Mouse (Mus musculus) induced T-regulatory cell, adult 2 months (primary cell): Measurements from ENCODE around the gene Stk4.

Source experiments
- DNase-seq: peaks from one replicate; pipeline ENCODE4 v3.0.0-alpha.2; 2012; ENCODE audit warnings: low read depth

Gene Stk4

DNA sequence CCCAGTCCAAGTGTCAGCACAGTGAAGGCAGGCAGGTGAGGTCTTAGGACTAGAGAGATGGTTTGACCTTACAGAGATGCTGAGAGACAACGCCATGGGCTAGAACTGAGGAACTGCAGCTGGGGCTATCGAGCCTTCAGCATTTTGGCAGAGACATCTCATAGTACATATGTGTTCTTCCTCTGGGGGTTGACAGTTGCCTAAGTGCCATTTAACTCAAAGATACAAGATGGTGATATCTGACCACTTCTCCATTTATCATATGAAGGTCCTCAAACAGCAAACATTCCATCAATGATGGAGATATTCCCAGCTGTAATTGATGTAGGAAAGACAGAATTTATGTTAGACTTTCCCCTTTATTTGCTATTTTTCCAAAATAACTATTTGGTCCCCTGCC, 57.2 kb downstream of the Stk4 start:
- no peak for DNase-seq

GRCm38 (mm10) chr2:164128576-164129411, 58.7 kb downstream of the Stk4 start:
- no peak for DNase-seq

DNA sequence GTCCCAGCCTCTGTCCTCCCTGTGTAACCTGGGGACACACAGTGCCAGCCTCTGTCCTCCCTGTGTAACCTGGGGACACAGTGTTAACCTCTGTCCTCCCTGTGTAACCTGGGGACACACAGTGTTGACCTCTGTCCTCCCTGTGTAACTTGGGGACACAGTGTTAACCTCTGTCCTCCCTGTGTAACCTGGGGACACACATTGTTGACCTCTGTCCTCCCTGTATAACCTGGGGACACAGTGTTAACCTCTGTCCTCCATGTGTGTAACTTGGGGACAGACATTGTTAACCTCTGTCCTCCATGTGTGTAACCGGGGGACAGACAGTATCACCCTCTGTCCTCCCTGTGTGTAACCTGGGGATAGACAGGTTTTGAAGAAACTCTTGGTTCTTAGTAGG, 61.5 kb downstream of the Stk4 start:
- DNase-seq = no peak

- no peak for DNase-seq
Measured at GRCm38 (mm10) chr2:164134563-164134962, 64.4 kb downstream of the Stk4 start.

GRCm38 (mm10) chr2:164135367-164135766, 65.2 kb downstream of the Stk4 start:
- DNase-seq = no peak

DNA sequence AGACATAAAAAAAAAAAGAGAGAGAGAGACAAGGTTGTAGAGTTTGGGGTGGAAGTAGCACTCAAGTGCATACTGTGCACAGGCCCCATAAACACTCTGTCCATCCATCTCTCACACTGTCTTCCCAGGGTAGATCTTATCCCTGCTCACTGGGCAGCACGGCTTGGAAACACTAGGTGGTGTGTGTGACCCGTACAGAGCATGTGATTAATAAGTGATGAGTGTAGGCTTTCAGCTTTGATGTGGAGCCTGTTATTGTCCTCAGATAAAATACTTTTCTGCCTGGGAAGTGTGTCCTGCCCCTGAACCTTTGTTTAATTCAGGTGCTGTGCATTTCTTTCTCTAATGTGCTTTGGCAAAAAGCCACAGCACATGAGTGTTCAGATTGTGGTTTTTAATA, 66.3 kb downstream of the Stk4 start:
- DNase-seq = no peak

DNA sequence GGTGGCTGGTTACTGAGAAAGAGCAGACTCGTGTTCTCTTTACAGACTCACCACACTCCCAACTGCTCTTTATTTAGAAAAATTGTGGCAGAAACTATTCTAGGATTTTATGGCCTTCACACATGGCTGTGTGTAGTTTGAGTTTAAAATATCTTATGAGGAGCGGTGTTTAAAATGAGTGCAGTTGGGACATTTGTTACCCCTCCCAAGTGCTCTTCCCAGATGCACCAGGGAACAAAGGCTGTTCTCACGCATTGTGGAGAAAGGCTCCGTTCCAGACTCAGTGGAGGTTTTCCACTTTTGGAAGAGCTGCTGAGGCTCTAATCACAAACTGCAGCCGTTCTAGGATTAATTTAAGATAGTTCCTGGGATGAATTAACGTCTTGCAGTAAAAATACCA, 67.6 kb downstream of the Stk4 start:
- no peak for DNase-seq

DNA sequence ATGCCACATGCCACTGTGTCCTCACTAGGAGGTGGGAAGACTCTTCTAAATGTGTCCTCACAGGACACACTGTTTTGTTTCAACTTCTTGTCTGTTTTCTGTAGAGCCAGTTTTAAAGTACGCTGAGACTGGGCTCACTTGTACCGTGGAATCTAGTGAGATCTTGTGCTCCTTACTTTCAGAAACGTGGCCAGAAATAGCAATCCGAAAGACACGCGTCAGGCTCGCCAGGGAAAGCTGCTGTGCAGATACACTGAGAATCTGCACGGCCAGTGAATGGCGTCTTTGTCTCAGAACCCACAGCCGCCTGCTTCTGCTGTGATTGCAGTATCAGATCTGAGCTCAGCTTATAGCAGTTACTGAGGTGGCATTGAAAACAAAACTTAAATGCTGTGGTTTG, 71.9 kb downstream of the Stk4 start:
- no peak for DNase-seq

DNA sequence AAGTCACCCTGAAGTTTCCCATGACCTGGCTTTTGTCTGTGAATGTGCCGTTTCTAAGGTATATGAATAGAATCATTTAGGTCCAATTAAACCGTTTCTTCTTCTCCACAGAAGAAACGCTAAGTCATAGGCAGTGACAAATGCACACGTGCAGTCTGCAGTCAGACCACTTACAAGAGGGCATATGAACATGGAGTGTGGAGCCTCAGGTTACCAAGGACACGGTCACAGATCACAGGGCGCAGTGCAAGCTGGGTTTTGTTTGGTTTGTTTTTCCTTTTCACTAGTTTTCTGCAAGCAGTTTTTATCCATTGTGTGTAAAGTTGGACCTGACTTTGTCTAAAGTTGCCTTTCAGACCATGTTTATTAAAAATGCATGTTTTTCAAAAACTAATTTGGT, 73.9 kb downstream of the Stk4 start:
- no peak for DNase-seq

- no peak for DNase-seq
Measured at GRCm38 (mm10) chr2:164144541-164144940, 74.4 kb downstream of the Stk4 start.

DNA sequence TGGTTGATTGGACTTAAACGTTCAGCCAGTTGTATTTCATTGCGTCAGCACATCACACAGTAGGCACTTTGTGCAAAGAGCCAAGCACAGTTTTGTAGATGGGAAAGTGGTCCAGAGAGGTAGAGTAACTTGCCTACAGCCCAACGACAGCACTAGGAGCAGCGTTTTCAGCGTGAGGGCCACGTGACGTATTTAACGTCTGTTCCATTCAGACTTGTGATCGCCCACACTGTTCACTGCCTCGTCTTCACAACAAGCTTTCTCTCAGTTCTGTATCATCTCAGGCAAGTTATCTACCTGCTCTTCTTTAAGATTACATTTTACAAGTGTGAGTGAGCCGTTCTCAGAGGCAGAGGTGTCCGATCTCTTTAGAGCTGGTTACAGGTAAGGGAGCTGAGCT, 76.4 kb downstream of the Stk4 start:
- no peak for DNase-seq

DNA sequence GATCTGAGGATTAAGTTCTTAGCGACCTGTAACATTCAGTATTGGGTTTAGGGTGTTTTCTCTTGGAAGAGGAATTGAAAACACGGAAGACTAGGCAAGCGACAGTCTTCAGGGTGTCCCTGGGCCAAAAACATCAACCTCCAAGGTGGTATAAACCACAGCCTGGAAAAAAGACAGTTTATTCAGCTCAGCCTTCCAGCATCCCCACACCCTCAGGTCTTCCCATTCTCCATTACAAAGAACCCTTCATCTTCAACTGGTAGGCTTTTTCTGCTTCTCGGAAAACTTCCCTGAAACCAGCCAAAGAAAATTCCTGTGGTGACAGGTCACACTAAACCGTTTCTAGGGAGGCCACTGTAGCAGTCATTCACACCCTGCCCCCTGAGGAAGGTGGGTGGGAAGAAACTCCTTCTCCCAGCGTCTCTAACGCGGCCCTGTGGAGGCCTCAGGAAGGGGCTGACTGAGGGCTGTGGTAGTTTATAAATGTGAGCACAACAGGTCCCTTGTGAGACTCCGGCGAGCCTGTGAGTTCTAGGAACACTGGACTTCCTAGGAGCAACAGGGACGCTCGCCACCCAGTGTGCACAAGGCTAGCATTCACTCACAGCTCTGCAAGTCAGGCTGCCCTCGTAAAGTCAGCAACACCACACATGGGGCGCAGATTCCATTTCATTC, 80.1 kb downstream of the Stk4 start:
- DNase-seq = no peak

DNA sequence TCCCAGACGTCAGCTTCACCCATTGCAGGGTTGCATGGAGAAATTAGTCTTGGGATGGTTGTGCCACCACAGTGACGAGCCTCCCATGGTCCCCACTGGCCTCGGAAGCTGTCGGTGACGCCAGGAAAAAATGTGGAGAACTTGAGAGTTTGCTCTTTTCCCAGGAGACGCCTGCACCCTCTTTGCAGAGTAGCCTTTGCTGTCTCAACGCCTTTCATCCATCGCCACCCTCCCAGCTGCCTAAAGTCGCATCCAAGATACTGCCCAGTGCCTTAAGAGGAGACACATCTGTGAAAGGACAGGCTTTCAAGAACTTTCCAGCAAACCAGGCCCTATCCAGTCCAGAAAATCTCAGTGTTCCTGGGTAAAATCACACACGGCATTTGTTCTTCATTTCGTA, 82.2 kb downstream of the Stk4 start:
- DNase-seq = no peak

- no peak for DNase-seq
Measured at GRCm38 (mm10) chr2:164154007-164154406, 83.9 kb downstream of the Stk4 start.

DNA sequence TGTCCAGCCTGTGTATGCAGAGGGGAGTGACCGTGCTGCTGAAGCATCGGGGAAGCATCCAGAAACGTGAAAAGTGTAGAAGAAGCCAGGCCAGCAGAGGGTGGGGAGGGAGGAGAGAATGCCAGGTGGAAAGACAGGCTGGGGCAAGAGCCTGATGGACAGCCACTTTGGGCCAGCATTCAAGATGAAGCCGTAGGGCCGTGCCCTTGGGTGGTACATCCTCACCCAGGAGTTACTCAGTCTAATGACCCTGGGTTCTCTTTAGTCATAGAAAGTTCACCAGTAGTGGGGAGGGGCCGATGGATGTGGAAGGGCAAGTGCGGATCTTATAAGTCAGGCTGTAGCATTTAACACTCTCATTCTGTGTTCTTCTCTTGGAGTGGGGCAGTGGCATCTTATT, 86.0 kb downstream of the Stk4 start:
- no peak for DNase-seq

DNA sequence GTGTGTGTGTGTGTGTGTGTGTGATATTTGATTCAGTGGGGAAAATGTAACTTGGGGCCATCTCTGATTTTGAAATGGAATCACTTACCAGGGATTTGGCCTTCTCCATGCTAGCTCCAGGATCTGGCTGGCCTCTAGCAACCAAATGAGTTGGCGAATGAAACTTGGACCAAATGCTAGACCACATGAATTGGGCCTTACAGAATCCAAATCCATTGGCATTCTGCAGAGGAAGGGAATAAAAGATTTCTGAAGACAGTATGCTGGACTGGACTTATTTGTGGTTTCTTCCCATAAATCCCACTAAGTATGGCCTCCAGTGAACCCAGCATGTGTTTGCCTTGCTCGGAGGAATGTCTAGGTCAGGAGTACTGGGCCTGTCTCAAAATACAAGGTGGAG, 88.7 kb downstream of the Stk4 start:
- no peak for DNase-seq

DNA sequence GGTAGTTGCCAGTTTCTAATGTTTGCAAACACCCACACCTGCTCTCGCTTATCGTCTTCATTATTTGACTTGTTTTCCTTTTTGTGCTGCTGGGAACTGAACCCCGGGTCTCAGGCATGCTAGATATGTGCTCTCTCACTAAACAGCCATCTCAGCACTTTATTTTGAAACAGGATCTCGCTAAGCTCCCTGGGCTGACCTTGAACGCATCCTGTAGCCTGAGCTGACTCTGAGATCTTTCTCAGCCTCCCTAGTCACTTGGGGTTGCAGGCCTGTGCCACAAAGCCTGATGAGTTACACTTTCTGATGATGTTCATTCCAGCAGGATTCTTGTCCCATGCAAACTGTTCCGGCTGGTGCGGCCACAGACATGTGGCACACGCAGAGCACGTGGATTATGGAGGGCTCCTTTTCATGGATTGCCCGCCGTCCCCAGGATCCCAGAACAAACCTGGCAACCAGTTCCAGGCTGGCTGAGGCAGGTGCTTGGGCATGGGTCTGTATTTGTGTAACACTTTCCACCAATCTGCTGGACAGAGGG, 91.5 kb downstream of the Stk4 start:
- DNase-seq = no peak

- DNase-seq = no peak
Measured at GRCm38 (mm10) chr2:164164941-164165340, 94.8 kb downstream of the Stk4 start.

DNA sequence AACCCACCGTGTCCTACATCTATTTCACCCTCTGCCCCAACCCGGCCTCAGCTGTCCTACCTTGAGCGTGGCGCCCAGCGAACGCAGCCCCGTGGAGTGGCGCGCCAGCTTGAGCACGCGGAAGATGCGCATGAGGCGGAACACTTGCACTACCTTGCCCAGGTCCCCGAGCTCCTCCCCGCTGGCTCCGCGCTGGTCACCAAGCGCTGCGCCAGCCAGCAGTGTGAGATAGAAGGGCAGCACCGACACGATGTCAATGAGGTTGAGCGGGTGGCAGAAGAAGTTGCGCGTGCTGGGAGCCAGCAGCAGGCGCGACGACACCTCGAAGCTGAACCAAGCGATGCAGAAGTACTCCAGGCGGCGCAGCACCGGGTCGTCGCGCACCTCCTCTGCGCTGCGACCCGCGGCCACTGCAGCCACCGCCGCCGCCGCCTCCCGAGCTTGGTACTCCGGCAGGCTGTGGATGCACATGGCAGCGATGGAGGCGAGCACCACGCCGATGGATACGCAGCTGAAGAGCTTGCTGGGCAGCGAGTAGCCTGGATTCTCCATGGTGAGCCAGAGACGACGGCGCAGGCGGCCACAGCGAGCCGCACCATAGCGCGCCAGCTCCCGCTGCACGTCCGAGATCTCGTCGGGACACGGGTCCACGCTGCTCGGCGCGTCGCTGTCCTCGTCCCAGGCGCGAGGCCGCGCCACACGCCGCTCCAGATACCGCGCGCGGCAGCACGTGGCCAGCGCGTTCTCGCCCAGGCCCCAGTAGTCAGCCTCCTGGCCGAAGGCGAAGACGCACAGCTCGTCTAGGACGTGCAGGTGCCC, 97.8 kb downstream of the Stk4 start:
- no peak for DNase-seq

- peak; percentile 69 for DNase-seq
Measured at GRCm38 (mm10) chr2:164168571-164168946, 98.4 kb downstream of the Stk4 start.

DNA sequence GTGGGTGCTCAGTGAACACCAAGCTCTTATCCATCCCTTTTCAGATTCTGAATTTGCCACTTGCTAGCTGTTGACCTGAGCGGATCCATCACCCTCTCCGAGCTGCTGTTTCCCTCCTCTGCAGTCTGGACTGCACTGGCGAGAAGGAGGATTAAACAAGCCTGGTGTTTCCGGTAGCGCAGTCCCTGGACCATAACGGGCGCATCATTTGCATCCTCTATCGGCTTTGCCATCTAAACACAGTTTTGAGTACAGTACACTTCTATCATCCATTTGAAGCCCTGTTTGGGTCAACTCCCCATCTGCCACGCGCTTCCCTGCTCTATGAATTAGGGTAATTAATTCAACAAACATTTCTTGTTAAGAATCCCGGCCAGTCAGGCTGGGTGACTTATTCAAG, 100.2 kb downstream of the Stk4 start:
- peak; percentile 25 for DNase-seq

DNA sequence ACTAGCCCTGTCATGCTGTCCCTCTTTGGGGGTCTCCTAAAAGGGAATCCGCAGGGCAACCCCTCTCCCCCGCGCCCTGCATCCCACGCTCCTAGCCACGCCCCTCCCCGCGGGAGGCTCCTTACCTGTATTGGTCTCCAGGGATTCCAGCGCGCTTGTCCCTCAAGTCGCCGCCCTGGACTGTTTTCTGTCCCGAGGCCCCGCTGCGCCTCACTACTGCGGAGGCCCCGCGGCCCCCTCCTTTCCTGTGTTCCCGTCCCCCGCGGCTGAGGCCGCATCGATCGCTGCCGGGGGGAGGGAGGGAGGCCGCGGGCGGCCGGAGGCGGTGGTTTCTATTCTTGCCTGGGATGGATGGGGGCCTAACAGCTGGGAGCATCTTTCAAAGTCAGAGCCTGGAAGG, 100.8 kb downstream of the Stk4 start, which contains the start of gene Kcns1:
Gene Kcns1, minus strand, starts transcription at position 212 of the 400 bp plus-strand sequence.
- no peak for DNase-seq

- DNase-seq = no peak
Measured at GRCm38 (mm10) chr2:164173394-164173793, 103.3 kb downstream of the Stk4 start.
